In genomic region chr9:62243991-62244611, GRCm38 (mm10) we compare ENCODE assay signal across 8 mouse cellular contexts. TPM values are rescaled to one million over a fixed set of nuclear protein-coding genes. Genes with fewer than 3 reads are reported as not detected.
DNase-seq lines count a peak whose midpoint lies in the region; ATAC-seq lines count a peak whose summit lies in the region.

No protein-coding gene starts in this region.

- 22% methylated on average over 19 of the region's 19 CpGs for WGBS in limb, embryonic 10.5 days
- WGBS in midbrain, embryonic 12.5 days, result 22% methylated on average over 19 of the region's 19 CpGs

- no peak overlapping the region for H3K27ac ChIP-seq in limb, embryonic 10.5 days
- 0 out of 2 replicates have a peak overlapping the region, but pooled peaks have one; percentile 7 for H3K27ac ChIP-seq in midbrain, embryonic 12.5 days (replicated peaks)

- H3K27me3 ChIP-seq in limb, embryonic 10.5 days (ENCODE audit: low read depth, poor library complexity, severe bottlenecking), result 0 out of 2 replicates have a peak, but pooled peaks cover 9% of the 10 kb centered on the region
- 0 out of 2 replicates have a peak, but pooled peaks cover 4% of the 10 kb centered on the region for H3K27me3 ChIP-seq in midbrain, embryonic 12.5 days

- no peak; the same call in 1 of the 2 replicates for ATAC-seq in midbrain, embryonic 12.5 days (ENCODE audit: low FRiP score, low read depth)

- H3K4me1 ChIP-seq in limb, embryonic 10.5 days, result peaks cover 13% of the 10 kb centered on the region
- H3K4me1 ChIP-seq in midbrain, embryonic 12.5 days, result 0 out of 2 replicates have a peak, but pooled peaks cover 5% of the 10 kb centered on the region

- no peaks in the 10 kb centered on the region for H3K36me3 ChIP-seq in limb, embryonic 10.5 days
- H3K36me3 ChIP-seq in midbrain, embryonic 12.5 days, result no peaks in the 10 kb centered on the region

- peak; percentile 81 to 88 for DNase-seq in left cerebral cortex, adult 18-20 months (ENCODE audit: low spot score in 2 of 2)
- DNase-seq in left cerebral cortex, adult 8-10 months (ENCODE audit: low spot score in 2 of 2), result no peak
- peak; percentile 84 to 91 for DNase-seq in cerebellum, postnatal 25 days
- peak; percentile 83 for DNase-seq in gastrocnemius, postnatal 10 days
- peak; percentile 83 for DNase-seq in induced T-regulatory cell, adult 2 months (ENCODE audit: low read depth)
- DNase-seq in limb, embryonic 10.5 days (ENCODE audit: low spot score), result peak; percentile 91
- peak; percentile 43 to 82 for DNase-seq in spleen, postnatal 4 days (ENCODE audit: low spot score in 2 of 2)

- no peaks in the 10 kb centered on the region for H3K9me3 ChIP-seq in limb, embryonic 10.5 days (replicated peaks)
- H3K9me3 ChIP-seq in midbrain, embryonic 12.5 days, result no peaks in the 10 kb centered on the region

- H3K4me2 ChIP-seq in midbrain, embryonic 12.5 days (replicated peaks), result peak overlapping the region; percentile 33

- peak overlapping the region; percentile 45; the same call in 1 of the 2 replicates for H3K9ac ChIP-seq in midbrain, embryonic 12.5 days (replicated peaks)

- H3K4me3 ChIP-seq in limb, embryonic 10.5 days, result no peak overlapping the region
- H3K4me3 ChIP-seq in midbrain, embryonic 12.5 days, result 0 out of 2 replicates have a peak overlapping the region, but pooled peaks have one; percentile 2

RNA-seq across cellular contexts. Expression of gene Spesp1, which starts 37.9 kb away (rescaled TPM):
- not detected for total RNA-seq in left cerebral cortex, adult 18-20 months (2021)
- under 1 TPM in 1 of 4 experiments, not detected in 3; 0.18 TPM for total RNA-seq in left cerebral cortex, adult 8-10 months (2022)
- total RNA-seq in gastrocnemius, postnatal 10 days (2021), result not detected
- polyA plus RNA-seq in limb, embryonic 10.5 days (2016; fragmentation: Nextera tagmentation; extraction: Ambion mirVana), result not detected in 2 replicates
- not detected in 2 replicates for polyA plus RNA-seq in midbrain, embryonic 12.5 days (2016; fragmentation: Nextera tagmentation; extraction: Ambion mirVana)

Comparison
In these comparisons a context has a peak if more than half of its experiments do, and no peak if none do; other contexts are left out.
1. DNase-seq: peak in left cerebral cortex, adult 18-20 months (2 of 2), cerebellum, postnatal 25 days (2 of 2), gastrocnemius, postnatal 10 days (single experiment), induced T-regulatory cell, adult 2 months (single experiment), limb, embryonic 10.5 days (single experiment) and spleen, postnatal 4 days (2 of 2); none in left cerebral cortex, adult 8-10 months (0 of 2).